ENCODE assay signal across 8 mouse cellular contexts in the genomic region with DNA sequence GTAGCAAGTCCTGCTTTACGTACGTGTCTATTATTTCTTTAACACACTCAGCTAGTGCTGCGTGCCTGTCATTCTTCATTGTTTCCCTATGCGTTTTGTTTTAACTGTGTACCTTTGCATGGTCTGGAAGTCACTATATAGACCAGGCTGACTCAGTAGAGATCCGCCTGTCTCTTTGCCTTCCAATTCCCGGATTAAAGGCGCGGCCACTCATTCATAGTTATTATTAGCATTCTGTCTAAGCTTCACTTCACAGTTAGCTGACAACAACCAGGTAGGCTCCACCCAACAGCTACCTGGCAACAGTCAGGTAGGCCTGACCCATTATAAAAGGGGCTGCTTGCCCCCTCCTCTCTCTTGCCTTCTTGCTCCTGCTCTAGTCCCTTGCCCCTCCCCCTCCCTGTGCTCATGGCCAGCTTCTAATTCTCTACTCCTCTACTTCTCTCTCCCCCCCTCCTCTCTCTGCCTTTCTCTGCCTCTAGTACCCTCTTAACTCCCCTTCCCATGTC. TPM values are rescaled to one million over a fixed set of nuclear protein-coding genes. Genes with fewer than 3 reads are reported as not detected.
DNase-seq lines count a peak whose midpoint lies in the region; ATAC-seq and TF ChIP-seq lines count a peak whose summit lies in the region.

No protein-coding gene starts in this region.

- peak overlapping the region; percentile 80 for H3K4me3 ChIP-seq in layer of hippocampus, adult 2 months

- no peak for TF ChIP-seq CTCF in layer of hippocampus, adult 2 months (conservative IDR thresholded peaks at IDR 0.05)

- no peak for DNase-seq in layer of hippocampus, adult 2 months (ENCODE audit: low spot score in 2 of 2)
- DNase-seq in layer of hippocampus, adult 9-11 months = no peak
- peak; percentile 10 for DNase-seq in forelimb bud, embryonic 11.5 days (ENCODE audit: low read depth, low spot score)
- peak; percentile 26 for DNase-seq in lung, postnatal 10 days
- DNase-seq in B cell, adult 2 months = no peak
- DNase-seq in layer of hippocampus, adult 9-10 months (ENCODE audit: low spot score) = no peak
- DNase-seq in urinary bladder, adult 18-20 months (ENCODE audit: low spot score in 2 of 2) = no peak

- peak overlapping the region; percentile 95 for H3K27ac ChIP-seq in layer of hippocampus, adult 2 months

- 0 out of 2 replicates have a peak, but pooled peaks have one; percentile 2 for ATAC-seq in common myeloid progenitor, adult 5-6 weeks (replicated peaks; ENCODE audit: low read depth, poor library complexity, severe bottlenecking)

RNA-seq across cellular contexts. Expression of a gene that starts 0.3 kb away (rescaled TPM):
- total RNA-seq in layer of hippocampus, adult 2 months (2021) = 10 to 100 TPM; 14.0 to 15.0 TPM
- 4.9 and 8.2 TPM in 2 replicates for total RNA-seq in common myeloid progenitor, adult 5-6 weeks (2017)

RNA-seq across cellular contexts. Expression of a gene that starts 9.4 kb away (rescaled TPM):
- 10 to 100 TPM; 43.5 to 46.0 TPM for total RNA-seq in layer of hippocampus, adult 2 months (2021)
- 11.3 and 17.0 TPM in 2 replicates for total RNA-seq in common myeloid progenitor, adult 5-6 weeks (2017)

RNA-seq across cellular contexts. Expression of a gene that starts 13.1 kb away (rescaled TPM):
- under 1 TPM in 1 of 2 experiments, not detected in 1; 0.17 TPM for total RNA-seq in layer of hippocampus, adult 2 months (2021)
- not detected in 2 replicates for total RNA-seq in common myeloid progenitor, adult 5-6 weeks (2017)

RNA-seq across cellular contexts. Expression of a gene that starts 22.1 kb away (rescaled TPM):
- total RNA-seq in layer of hippocampus, adult 2 months (2021) = under 1 TPM in 1 of 2 experiments, not detected in 1; 0.29 TPM
- total RNA-seq in common myeloid progenitor, adult 5-6 weeks (2017) = 0.44 and 0.78 TPM in 2 replicates

RNA-seq across cellular contexts. Expression of a gene that starts 22.6 kb away (rescaled TPM):
- 10 to 100 TPM; 72.1 to 76.9 TPM for total RNA-seq in layer of hippocampus, adult 2 months (2021)
- total RNA-seq in common myeloid progenitor, adult 5-6 weeks (2017) = 27.6 and 36.5 TPM in 2 replicates

Comparison
In these comparisons a context has a peak if more than half of its experiments do, and no peak if none do; other contexts are left out.
1. DNase-seq: peak in forelimb bud, embryonic 11.5 days (single experiment) and lung, postnatal 10 days (single experiment); none in layer of hippocampus, adult 2 months (0 of 2), layer of hippocampus, adult 9-11 months (single experiment), B cell, adult 2 months (0 of 2), layer of hippocampus, adult 9-10 months (single experiment) and urinary bladder, adult 18-20 months (0 of 2).